Comparison of ENCODE assay signal across 27 mouse cellular contexts in the genomic region with DNA sequence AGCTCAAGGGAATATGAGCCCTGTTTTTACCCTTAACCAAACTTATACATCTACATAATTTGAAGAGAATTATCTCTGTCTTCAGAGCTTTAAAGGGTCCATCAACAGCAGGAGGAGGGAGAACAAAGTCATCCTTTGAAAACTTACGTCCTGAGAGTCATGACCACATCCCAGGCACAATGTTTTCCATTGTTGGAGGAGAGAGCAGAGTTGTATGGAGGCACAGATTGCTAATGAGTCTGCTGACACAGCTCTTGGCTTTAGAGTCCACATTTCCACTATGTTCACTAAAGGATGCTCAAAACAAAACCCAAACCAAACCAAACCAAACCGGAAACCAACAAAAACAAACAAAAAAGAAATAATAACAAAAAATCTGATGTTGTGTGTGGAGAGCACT. TPM values are rescaled to one million over a fixed set of nuclear protein-coding genes. Genes with fewer than 3 reads are reported as not detected.
A peak's percentile ranks its signal among the peaks of the same experiment; 100 is the strongest.
DNase-seq lines count a peak whose midpoint lies in the region; ATAC-seq and TF ChIP-seq lines count a peak whose summit lies in the region.
"Had no signal": no experiment of that assay in that cellular context is flagged by ENCODE, and none has a peak within 500 bp of the region (broad histone marks: within the 10 kb centered on the region; RNA-seq: fewer than 3 reads in every experiment).

No protein-coding gene starts in this region.

- no peak for DNase-seq in frontal cortex, postnatal 25 days (ENCODE audit: low spot score in 2 of 2)
- DNase-seq in layer of hippocampus, adult 9-11 months = peak; percentile 57
- no peak for DNase-seq in layer of hippocampus, adult 18-20 months (ENCODE audit: low spot score in 2 of 2)
- no peak for DNase-seq in hindbrain, embryonic 14.5 days (ENCODE audit: low spot score)
- no peak for DNase-seq in retina, postnatal 1 day
- DNase-seq: adrenal gland, adult 2 months; adrenal gland, postnatal 10 days; adrenal gland, postnatal 36 days; B cell, adult 2 months; cerebellum, adult 11 months; cerebellum, adult 18-20 months; cerebellum, adult 8-10 months; cerebellum, adult 9-11 months; cerebellum, postnatal 14 days; cerebellum, postnatal 36 days; forebrain, postnatal 0 days had no signal

- H3K27ac ChIP-seq in cortical plate, adult 2 months (ENCODE audit: insufficient read depth, low read length) = 0 out of 2 replicates have a peak overlapping the region, but pooled peaks have one; percentile 90
- no peak overlapping the region for H3K27ac ChIP-seq in hindbrain, embryonic 14.5 days
- H3K27ac ChIP-seq: embryonic facial prominence, embryonic 10.5 days; embryonic facial prominence, embryonic 12.5 days; forebrain, embryonic 13.5 days; forebrain, embryonic 15.5 days had no signal

- no peaks in the 10 kb centered on the region for H3K9me3 ChIP-seq in hindbrain, embryonic 14.5 days (ENCODE audit: control insufficient read depth, low read length)
- H3K9me3 ChIP-seq: embryonic facial prominence, embryonic 10.5 days; embryonic facial prominence, embryonic 12.5 days; forebrain, embryonic 13.5 days; forebrain, embryonic 15.5 days had no signal

- H3K9ac ChIP-seq in hindbrain, embryonic 14.5 days = no peak overlapping the region
- H3K9ac ChIP-seq: embryonic facial prominence, embryonic 12.5 days; forebrain, embryonic 13.5 days; forebrain, embryonic 15.5 days; forebrain, postnatal 0 days had no signal

- TF ChIP-seq CTCF in cortical plate, adult 2 months (IDR thresholded peaks at IDR 0.05; ENCODE audit: extremely low read depth, insufficient read depth, low read length) = no peak

- no peak overlapping the region for H3K4me3 ChIP-seq in cortical plate, adult 2 months (ENCODE audit: insufficient read depth, low read length)
- H3K4me3 ChIP-seq in hindbrain, embryonic 14.5 days (replicated peaks; ENCODE audit: low read length) = no peak overlapping the region
- H3K4me3 ChIP-seq: embryonic facial prominence, embryonic 10.5 days; embryonic facial prominence, embryonic 12.5 days; forebrain, embryonic 13.5 days; forebrain, embryonic 15.5 days had no signal

- no peaks in the 10 kb centered on the region for H3K27me3 ChIP-seq in hindbrain, embryonic 14.5 days (ENCODE audit: control insufficient read depth, insufficient read depth, low read length)
- H3K27me3 ChIP-seq: CH12.LX; embryonic facial prominence, embryonic 12.5 days; forebrain, embryonic 13.5 days; forebrain, embryonic 15.5 days had no signal

- peak; percentile 41; the same call in 1 of the 2 replicates for ATAC-seq in frontal cortex, adult (ENCODE audit: low TSS enrichment)
- ATAC-seq in hindbrain, embryonic 14.5 days (ENCODE audit: low FRiP score) = no peak
- ATAC-seq: CD4-positive, CD25-positive, alpha-beta regulatory T cell, adult 4 months; forebrain, embryonic 13.5 days; forebrain, embryonic 15.5 days; forebrain, postnatal 0 days had no signal

- no peak overlapping the region for H3K4me2 ChIP-seq in hindbrain, embryonic 14.5 days (replicated peaks)
- H3K4me2 ChIP-seq: embryonic facial prominence, embryonic 12.5 days; forebrain, embryonic 13.5 days; forebrain, embryonic 15.5 days had no signal

- no peaks in the 10 kb centered on the region for H3K36me3 ChIP-seq in hindbrain, embryonic 14.5 days (replicated peaks; ENCODE audit: control insufficient read depth, insufficient read depth)
- H3K36me3 ChIP-seq: embryonic facial prominence, embryonic 10.5 days; embryonic facial prominence, embryonic 12.5 days; forebrain, embryonic 15.5 days had no signal

- H3K4me1 ChIP-seq in cortical plate, adult 2 months (ENCODE audit: control insufficient read depth, insufficient read depth, low read length) = no peaks in the 10 kb centered on the region
- no peaks in the 10 kb centered on the region for H3K4me1 ChIP-seq in hindbrain, embryonic 14.5 days (replicated peaks; ENCODE audit: control insufficient read depth, insufficient read depth, low read length)
- H3K4me1 ChIP-seq: embryonic facial prominence, embryonic 10.5 days; embryonic facial prominence, embryonic 12.5 days; forebrain, embryonic 13.5 days; forebrain, embryonic 15.5 days had no signal

- TF ChIP-seq POLR2A in cortical plate, adult 2 months (IDR thresholded peaks at IDR 0.05; ENCODE audit: extremely low read depth, insufficient read depth, low read length) = no peak

- WGBS in hindbrain, embryonic 14.5 days = 54% methylated on average over 2 of the region's 2 CpGs

RNA-seq across cellular contexts. Expression of a gene that starts 9.7 kb away (rescaled TPM):
- total RNA-seq in layer of hippocampus, adult 18-20 months (2021) = 10 to 100 TPM; 10.4 to 14.0 TPM
- 6.5 and 8.7 TPM in 2 replicates for polyA plus RNA-seq in cortical plate, adult 2 months (2012; rRNA removed)
- polyA plus RNA-seq in hindbrain, embryonic 14.5 days (2014; fragmentation: Nextera tagmentation; extraction: Ambion mirVana) = 1.8 and 1.9 TPM in 2 replicates
- polyA plus RNA-seq: adrenal gland, adult 2 months; CD4-positive, CD25-positive, alpha-beta regulatory T cell, adult 4 months; embryonic facial prominence, embryonic 10.5 days; forebrain, embryonic 11.5 days; forebrain, embryonic 13.5 days; forebrain, embryonic 15.5 days; G1E had no signal

RNA-seq across cellular contexts. Expression of a gene that starts 12.6 kb away (rescaled TPM):
- not detected for total RNA-seq in layer of hippocampus, adult 18-20 months (2021)
- polyA plus RNA-seq in cortical plate, adult 2 months (2012; rRNA removed) = 0.06 TPM in 1 of 2 replicates, not detected in the other
- polyA plus RNA-seq in hindbrain, embryonic 14.5 days (2014; fragmentation: Nextera tagmentation; extraction: Ambion mirVana) = 0.10 and 0.21 TPM in 2 replicates
- total RNA-seq: forebrain, postnatal 0 days had no signal

RNA-seq across cellular contexts. Expression of a gene that starts 16.9 kb away (rescaled TPM):
- total RNA-seq in layer of hippocampus, adult 18-20 months (2021) = 100 to 1,000 TPM; 136 to 141 TPM
- 59.7 and 64.0 TPM in 2 replicates for polyA plus RNA-seq in cortical plate, adult 2 months (2012; rRNA removed)
- polyA plus RNA-seq in hindbrain, embryonic 14.5 days (2014; fragmentation: Nextera tagmentation; extraction: Ambion mirVana) = 74.7 and 77.5 TPM in 2 replicates

RNA-seq across cellular contexts. Expression of a gene that starts 17.5 kb away (rescaled TPM):
- 1 to 10 TPM; 2.6 to 3.0 TPM for total RNA-seq in layer of hippocampus, adult 18-20 months (2021)
- 1.0 and 1.4 TPM in 2 replicates for polyA plus RNA-seq in cortical plate, adult 2 months (2012; rRNA removed)
- polyA plus RNA-seq in hindbrain, embryonic 14.5 days (2014; fragmentation: Nextera tagmentation; extraction: Ambion mirVana) = 1.4 and 2.0 TPM in 2 replicates

RNA-seq across cellular contexts. Expression of a gene that starts 30.7 kb away (rescaled TPM):
- 10 to 100 TPM; 24.7 to 29.4 TPM for total RNA-seq in layer of hippocampus, adult 18-20 months (2021)
- polyA plus RNA-seq in cortical plate, adult 2 months (2012; rRNA removed) = 152 and 207 TPM in 2 replicates
- 9.2 and 11.7 TPM in 2 replicates for polyA plus RNA-seq in hindbrain, embryonic 14.5 days (2014; fragmentation: Nextera tagmentation; extraction: Ambion mirVana)
- total RNA-seq: CH12.LX; common myeloid progenitor, adult 5-6 weeks had no signal
- polyA plus RNA-seq: CD4-positive, CD25-positive, alpha-beta regulatory T cell, adult 4 months; G1E had no signal
